Mouse (Mus musculus): ENCODE results near the gene Kcnj6. TPM values are rescaled to one million over a fixed set of nuclear protein-coding genes. Genes with fewer than 3 reads are reported as not detected.

Kcnj6 gene
- polyA plus RNA-seq, 2 experiments from 2014 or later: not detected

DNA sequence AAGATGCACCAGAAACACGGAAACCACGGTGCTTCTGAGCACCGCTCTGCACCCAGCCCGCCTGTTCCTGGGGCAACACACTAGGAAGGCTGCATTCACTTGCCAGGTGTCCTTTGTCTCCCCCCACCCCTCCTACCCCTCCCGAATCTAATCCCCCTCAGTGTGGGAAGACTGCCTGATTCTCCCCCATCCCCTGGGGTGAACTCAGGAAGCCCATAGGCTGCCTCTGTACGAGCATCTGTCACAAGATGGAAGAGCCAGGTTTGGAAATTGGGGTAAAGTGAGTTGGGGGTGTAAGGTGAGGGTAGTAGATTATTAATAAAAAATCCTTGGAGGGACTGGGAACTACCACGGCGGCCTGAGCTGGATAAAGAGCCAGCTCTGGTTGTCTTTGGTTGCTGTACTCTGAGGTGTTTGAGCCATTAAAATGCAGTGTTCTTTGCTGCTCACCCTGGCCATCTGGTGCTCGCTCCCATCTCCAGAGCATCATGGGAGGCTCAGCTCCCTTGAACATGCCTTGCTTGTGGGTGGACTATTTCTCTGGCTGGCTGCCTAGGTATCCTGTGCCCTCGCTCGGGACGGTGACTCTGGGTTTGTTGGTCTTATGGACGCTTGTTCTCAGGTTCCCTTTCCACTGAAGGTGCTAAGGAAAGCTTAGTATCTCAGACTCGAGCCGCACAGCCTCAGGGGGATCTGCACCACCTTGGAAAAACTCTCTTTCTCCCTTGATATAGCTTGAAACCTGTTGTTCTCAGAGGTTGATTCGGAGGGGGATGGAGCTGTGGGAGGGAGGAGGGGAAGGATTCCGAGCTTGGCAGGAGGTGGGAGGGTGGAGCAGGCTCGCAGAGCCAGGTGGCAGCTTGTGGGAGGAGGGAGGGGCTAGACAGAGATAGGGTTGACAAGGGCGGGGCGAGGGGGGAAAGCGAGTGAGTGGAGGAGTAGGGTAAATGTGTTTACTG, 65.9 kb downstream of the Kcnj6 start:
- ATAC-seq: no peak

DNA sequence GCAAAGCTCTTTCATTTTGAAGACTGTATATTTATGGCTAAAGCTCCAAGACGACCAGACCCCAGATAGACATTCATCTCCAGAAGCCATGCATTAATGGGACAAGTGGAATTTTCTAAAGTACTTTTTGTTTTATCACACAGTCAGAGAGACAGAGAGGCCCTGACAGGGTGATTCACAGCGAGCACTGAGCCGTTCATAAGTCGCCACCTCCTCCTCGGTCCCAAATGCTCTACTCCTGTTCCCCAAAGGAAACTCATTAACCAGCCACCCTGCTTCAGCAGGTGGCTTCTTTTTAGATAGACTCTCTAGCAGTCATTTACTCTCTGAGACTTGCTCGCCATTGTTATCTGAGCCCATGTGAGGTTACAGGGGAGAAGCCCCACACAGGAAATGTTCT, 72.1 kb downstream of the Kcnj6 start:
- no peak for ATAC-seq

DNA sequence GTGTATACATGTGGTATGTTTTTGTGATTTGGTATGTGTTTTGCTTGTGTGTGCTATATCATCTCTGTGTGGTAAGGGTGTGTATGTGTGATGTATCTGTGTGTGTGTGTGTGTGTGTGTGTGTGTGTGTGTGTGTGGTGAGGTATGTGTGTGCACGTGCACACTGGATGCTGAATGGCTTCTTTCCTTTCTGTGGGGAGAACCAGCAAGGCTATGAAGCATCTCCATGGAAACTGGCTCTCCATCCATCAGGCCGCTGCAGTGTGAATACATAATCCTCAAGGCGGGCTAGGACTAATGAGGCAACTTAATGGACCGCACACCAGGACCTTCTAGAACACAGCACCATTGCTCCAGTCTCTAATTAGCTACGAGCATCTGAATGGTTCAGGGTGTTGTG, 78.3 kb downstream of the Kcnj6 start:
- no peak for ATAC-seq

DNA sequence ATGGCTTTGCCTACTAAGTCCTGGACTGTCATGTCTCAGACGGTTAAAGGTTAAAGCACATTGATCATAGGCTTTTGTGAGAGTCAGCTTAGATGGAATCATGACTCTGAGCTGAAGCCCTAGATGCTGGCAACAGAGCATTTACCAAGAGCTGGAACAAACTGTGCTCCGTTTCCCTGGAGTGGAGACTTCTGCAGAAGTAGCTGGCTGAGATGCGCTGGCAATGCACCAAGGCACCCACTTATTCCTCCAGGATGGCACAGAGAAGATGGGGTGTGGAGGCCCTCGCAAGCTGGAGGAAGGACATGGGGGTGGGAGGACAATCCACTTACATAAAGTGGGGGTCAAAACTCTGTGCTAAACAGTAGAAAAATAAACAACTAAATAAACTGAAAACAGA, 91.5 kb downstream of the Kcnj6 start:
- no peak for ATAC-seq

DNA sequence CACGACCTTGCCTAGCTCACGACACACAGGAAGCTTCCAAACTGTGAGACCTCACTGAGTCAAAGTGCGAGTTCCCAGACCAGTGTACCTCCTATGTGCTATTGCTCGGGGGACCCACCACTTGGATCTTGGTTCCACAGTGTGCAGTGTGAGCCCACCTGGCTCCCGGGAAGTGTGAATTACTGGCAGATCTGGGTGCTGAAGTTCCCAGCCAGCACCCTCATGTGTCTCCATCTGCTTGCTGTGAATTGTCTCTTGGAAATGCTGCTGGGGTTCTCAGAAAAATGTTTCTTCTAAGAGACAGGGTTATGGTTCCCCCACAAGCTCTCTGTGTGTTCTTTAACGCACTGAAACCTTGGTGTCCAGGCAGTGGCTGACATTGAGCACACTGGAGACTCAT, 98.7 kb downstream of the Kcnj6 start:
- ATAC-seq: no peak

DNA sequence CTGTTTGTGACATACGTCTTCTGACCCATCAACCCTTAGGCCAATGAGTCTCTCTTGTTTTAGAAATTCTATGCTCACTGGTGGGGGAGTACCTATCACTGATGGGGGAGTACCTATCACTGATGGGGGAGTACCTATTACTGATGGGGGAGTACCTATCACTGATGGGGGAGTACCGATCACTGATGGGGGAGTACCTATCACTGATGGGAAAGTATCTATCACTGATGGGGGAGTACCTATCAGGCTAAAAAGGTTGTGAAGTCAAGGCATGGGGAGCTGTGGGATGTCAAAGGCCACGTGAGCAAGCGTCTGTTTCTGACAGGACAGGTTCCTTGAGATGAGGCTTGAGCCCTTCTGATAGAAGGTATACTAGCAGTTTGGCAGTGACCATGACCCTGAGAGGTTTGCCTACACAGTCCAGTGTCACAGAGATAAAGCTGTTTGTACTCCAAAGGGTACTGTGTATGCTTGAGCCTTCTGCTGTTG, 105.3 kb downstream of the Kcnj6 start:
- no peak for ATAC-seq

GRCm38 (mm10) chr16:94890581-94890980, 106.9 kb downstream of the Kcnj6 start:
- ATAC-seq: no peak

DNA sequence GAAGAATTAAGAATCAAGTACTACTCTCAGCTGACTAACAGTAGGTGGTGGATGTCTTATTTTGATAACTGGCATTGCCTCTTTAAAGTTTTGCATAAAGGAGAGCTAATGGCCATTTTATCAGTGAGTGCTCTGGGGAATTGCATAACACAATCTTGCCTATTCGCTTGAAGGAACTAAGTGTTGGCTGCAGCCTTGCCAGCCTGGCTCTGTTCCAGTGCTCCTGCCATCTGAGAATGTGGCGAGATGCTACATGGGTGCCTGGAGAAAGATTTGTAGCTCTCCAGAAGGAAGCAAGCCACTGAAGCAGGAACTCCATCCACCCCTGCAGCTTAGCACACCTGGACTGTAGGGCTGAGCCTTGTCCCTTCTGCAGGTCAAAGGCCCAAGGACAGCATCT, 107.4 kb downstream of the Kcnj6 start:
- no peak for ATAC-seq

GRCm38 (mm10) chr16:94888554-94888953, 108.9 kb downstream of the Kcnj6 start:
- no peak for ATAC-seq

DNA sequence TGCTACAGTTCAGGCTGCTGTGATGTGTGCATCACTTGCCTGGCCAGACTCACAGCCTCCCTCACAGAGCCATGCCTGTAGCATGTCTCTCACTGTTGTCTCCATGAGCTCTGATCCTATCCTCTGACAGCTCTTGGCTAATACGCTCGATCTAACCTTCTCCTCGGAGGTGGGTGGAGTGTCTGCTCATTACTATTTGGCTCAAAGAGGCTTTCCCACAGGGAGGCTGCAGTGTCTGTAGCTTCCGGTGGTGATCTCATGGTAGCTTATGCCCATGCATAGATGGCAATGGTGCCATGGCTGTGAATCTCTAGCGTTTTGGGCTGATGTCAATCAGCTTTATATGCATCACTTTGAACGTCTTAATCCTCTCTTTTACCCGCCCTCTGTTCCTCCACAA, 111.1 kb downstream of the Kcnj6 start:
- ATAC-seq: no peak

DNA sequence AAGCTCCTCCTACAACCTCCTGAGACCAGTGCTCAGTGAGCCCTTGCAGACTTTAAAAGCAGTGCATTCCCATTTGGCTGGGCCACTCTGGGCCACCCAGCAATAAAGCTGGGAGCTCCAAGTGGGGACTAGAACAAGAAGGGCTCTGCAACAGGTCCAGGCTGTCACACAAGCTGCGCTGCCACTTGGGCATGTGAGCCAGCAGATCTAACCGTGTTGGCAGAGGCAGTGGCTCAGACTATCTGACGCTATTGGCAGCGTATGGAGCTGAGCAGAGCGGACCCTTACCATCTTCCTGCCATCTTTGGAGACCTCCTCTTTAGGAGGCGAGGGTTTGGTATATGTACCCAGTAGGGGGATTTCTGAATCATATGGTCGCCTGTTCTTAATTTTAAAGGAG, 112.4 kb downstream of the Kcnj6 start:
- ATAC-seq: no peak

GRCm38 (mm10) chr16:94883909-94884308, 113.6 kb downstream of the Kcnj6 start:
- ATAC-seq: no peak

- ATAC-seq: no peak
These were observed 114.3 kb downstream of the Kcnj6 start for GRCm38 (mm10) chr16:94883196-94883595.

GRCm38 (mm10) chr16:94882111-94882510, 115.4 kb downstream of the Kcnj6 start:
- ATAC-seq: no peak

DNA sequence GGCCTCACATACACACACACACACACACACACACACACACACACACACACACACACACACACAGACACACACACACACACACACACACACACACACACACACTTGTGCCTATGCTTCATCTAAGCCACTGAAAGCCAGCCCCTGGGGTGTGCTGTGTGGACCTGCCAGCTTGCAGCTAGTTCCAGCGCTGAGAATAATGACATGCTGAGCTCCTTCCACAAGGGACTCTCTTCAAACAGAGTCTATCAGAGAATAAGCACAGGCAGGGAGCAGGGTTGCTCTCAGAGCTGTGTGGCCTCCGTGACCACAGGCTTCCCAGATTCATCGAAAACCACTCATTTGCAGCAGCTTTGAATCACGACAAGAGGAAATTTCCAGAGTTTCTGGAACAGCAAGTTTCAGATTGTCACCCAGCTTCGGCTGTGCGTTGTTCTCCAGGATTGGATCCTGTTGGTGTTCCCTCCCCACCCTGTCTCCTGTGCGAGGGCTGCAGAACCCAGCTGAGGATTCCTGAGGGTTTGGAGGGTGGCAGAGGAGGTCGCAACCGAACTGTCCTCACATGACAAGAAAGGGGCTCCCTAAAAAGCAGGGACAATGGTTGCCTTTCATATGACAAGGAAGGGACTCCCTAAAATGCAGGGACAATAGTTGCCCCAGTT, 124.8 kb downstream of the Kcnj6 start:
- no peak for ATAC-seq

GRCm38 (mm10) chr16:94868354-94868753, 129.1 kb downstream of the Kcnj6 start:
- ATAC-seq: no peak

GRCm38 (mm10) chr16:94866300-94866956, 131.1 kb downstream of the Kcnj6 start:
- no peak for ATAC-seq

- no peak for ATAC-seq
These were observed 131.7 kb downstream of the Kcnj6 start for GRCm38 (mm10) chr16:94865796-94866195.

DNA sequence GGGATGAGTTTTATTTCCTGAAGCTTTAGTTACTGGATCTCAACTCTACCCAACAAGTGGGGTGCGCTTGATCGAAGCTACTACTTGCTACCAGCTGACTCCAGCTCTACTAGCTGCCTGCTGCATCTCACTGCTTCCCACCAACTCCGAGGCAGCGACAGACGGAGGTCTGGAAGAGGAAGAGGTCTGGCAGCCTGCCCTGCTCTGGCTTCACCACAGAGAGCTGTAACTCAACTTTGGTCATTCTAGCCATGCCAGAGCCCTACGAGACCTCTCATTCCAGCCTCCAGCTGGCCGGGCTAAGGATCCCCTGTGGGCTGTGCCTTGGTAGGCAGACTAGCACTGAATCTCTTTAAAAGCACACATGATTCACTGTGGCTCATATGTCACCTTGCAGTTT, 132.4 kb downstream of the Kcnj6 start:
- ATAC-seq: no peak

GRCm38 (mm10) chr16:94863475-94863874, 134.0 kb downstream of the Kcnj6 start:
- ATAC-seq: no peak

- ATAC-seq: no peak
These were observed 141.5 kb downstream of the Kcnj6 start for GRCm38 (mm10) chr16:94855990-94856389.

DNA sequence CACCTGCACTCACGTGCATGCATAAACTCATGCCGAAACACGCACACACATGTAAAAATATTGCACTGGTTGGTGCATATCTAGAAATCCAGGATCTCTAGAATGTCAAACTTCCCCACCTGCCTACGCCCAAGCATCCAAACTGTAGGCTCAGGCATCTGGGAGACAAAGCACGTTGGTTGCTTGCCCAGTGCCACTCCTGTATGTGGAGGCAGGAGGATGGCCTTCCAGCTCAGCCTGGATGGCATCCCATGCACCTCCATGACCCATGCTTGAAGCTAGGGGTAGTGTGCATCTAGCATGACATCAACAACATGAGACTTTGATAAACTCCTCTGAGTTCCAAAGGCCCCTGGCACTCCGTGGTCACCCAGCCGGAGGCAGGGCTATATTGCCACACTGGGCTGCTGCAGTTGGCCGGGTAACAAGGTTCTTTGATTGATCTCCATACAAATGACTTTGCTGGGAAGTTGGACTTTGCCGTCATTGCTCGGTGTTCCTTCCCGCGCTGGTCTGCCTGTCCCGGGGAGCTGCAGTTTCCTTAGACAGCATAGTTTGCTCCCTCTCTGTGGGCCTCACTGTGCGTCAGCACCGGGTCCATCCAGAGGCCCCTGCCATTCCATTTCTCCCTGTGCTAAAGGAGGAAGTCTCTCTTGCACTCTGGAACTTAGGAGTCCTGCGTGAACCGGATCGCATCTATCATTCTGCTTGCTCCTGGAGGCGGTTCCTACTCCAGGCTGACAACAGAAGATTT, 144.9 kb downstream of the Kcnj6 start:
- no peak for ATAC-seq

DNA sequence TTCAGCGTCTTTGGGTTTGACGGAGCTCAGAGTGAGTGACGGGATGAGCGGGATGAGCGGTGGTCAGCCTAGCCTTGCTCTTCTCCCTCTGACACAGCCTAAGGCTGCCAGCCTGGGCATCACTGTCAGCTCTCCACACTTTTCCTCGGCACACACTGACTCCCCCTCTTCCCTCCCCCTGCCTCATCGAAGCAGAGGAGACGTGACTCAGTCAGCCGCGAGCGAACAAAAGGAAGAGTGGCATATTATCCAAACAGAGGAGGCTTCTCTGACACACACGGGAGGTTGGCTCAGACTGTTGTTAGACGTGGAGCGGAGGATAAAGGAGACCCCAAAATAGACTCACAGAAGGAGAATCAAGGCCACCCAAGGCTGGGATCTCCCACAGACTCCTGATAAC, 147.1 kb downstream of the Kcnj6 start:
- no peak for ATAC-seq

Data from CD4-positive, CD25-positive, alpha-beta regulatory T cell, adult 4 months (primary cell).